Mouse (Mus musculus) forebrain, embryonic 14.5 days (tissue): ENCODE measurements around the gene Rnase10. TPM values are rescaled to one million over a fixed set of nuclear protein-coding genes. Genes with fewer than 3 reads are reported as not detected.
"Not testable (repeated sequence)": the region's sequence is repeated elsewhere in the genome, so short reads cannot be mapped to it uniquely, and the experiment has no call there.

Source experiments
- ATAC-seq: fragments of 200-750 bp; cut with Nextera tagmentation; 2 replicates; pipeline ENCODE4 v1.8.0; 2017; ENCODE audit warnings: mild to moderate bottlenecking, moderate library complexity
- DNase-seq: peaks from one replicate; pipeline ENCODE4 v3.0.0-alpha.2; 2015; ENCODE audit warnings: low spot score
- H3K27ac ChIP-seq: fragments of 300-500 bp; sonication (generic); 2 replicates; pipeline ENCODE4 v1.5.1; 2014; ENCODE audit warnings: low read depth, mild to moderate bottlenecking, control low read depth, low read length, moderate library complexity
- H3K27me3 ChIP-seq: fragments of 300-500 bp; sonication (generic); replicated peaks from 2 replicates; pipeline ENCODE4 v1.6.1; 2014; ENCODE audit warnings: low read length, control low read depth, mixed read lengths; ENCODE audit not compliant: control insufficient read depth, insufficient read depth
- H3K36me3 ChIP-seq: fragments of 300-500 bp; sonication (generic); 2 replicates; pipeline ENCODE4 v1.6.1; 2014; ENCODE audit warnings: low read length, control low read depth; ENCODE audit not compliant: control insufficient read depth, insufficient read depth
- H3K4me1 ChIP-seq: fragments of 300-500 bp; sonication (generic); 2 replicates; pipeline ENCODE4 v1.6.1; 2014; ENCODE audit warnings: antibody characterized with exemption, low read length, control low read depth; ENCODE audit not compliant: control insufficient read depth, insufficient read depth
- H3K4me2 ChIP-seq: fragments of 300-500 bp; sonication (generic); 2 replicates; pipeline ENCODE4 v1.6.1; 2014; ENCODE audit warnings: mild to moderate bottlenecking, control low read depth, low read length
- H3K4me3 ChIP-seq: fragments of 300-500 bp; sonication (generic); 2 replicates; pipeline ENCODE4 v1.5.1; 2014; ENCODE audit warnings: low read depth, low read length, control low read depth
- H3K9ac ChIP-seq: fragments of 300-500 bp; sonication (generic); 2 replicates; pipeline ENCODE4 v1.6.1; 2014; ENCODE audit warnings: mild to moderate bottlenecking, low read length, control low read depth, moderate library complexity
- H3K9me3 ChIP-seq: fragments of 300-500 bp; sonication (generic); replicated peaks from 2 replicates; pipeline ENCODE4 v1.6.1; 2016; ENCODE audit warnings: low read length, control low read depth, mixed read lengths; ENCODE audit not compliant: control insufficient read depth
- WGBS: fragments of 180-500 bp; shearing (Covaris S2); extraction: QIAGEN DNeasy Blood & Tissue Kit; methylation state at CpG from one replicate; pipeline ENCODE4 v1.1.7; 2014; 5-methylcytosine and 5-hydroxymethylcytosine counted together
- polyA plus RNA-seq: library from polyadenylated mRNA; unstranded; fragments of >200 nt; fragmentation: Nextera tagmentation; extraction: Ambion mirVana; gene quantifications from 2 replicates; pipeline ENCODE4 v1.2.1, GENCODE M21; 2014

The Rnase10 gene
- polyA plus RNA-seq, 1 experiment from 2014 or later: not detected

DNA sequence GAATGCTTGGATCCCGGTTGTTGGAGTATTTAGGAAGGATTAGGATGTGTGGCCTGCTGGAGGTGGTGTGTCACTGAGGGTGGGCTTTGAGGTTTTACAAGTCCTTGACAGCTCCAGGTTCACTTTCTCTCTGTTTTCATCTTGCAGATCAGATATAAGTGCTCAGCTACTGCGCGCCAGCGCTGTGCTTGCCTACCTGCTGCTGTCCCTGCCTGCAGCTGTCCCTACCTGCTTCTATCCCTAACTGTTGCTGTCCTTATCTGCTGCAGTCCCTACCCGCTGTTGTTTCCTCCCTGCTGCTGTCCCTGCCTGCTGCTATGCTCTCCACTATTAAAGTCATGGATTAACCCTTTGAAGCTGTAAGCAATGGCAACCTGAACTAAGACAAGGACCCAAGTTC is 32.5 kb upstream of the Rnase10 start:
- 42% methylated on average over 5 of the region's 5 CpGs for WGBS
- no peaks in the 10 kb centered on the region for H3K36me3 ChIP-seq

DNA sequence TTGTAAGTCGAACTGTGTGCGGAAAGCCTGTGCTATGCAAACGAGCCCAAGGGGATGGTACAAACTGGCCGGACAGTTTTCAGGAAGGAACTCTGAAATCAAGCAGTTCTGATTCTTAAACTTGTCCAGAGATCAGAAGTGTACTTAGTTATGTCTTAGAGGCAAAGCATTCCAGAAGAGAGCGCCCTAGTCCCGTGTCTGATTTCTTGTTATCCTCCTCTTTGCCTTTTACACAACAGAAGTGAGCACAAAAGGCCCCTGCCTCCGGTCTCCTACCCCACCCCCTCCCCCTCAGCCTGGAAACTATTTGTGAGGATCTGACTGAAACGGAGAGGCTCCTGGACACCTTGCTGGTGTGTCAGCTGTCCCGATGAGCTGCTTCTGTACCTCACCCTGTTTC is 30.9 kb upstream of the Rnase10 start:
- Histone ChIP-seq H3K9me3 (no peaks in the 10 kb centered on the region), H3K9ac (no peak overlapping the region), H3K27me3 (no peaks in the 10 kb centered on the region), H3K36me3 (no peaks in the 10 kb centered on the region), H3K27ac (no peak overlapping the region), H3K4me1 (no peaks in the 10 kb centered on the region), H3K4me3 (no peak overlapping the region), H3K4me2 (0 out of 2 replicates have a peak overlapping the region, but pooled peaks have one; percentile 5)
- 8% methylated on average over 9 of the region's 9 CpGs for WGBS
- ATAC-seq (no peak), DNase-seq (peak; percentile 20)

More for the DNA sequence above, 32.5 kb upstream of the Rnase10 start:
- no peak overlapping the region for H3K4me2 ChIP-seq
- no peak overlapping the region for H3K27ac ChIP-seq
- no peaks in the 10 kb centered on the region for H3K9me3 ChIP-seq
- no peak for DNase-seq
- H3K27me3 ChIP-seq: no peaks in the 10 kb centered on the region
- ATAC-seq: no peak
- H3K4me3 ChIP-seq: no peak overlapping the region
- H3K9ac ChIP-seq: no peak overlapping the region
- H3K4me1 ChIP-seq: no peaks in the 10 kb centered on the region; the same call in 1 of the 2 replicates

DNA sequence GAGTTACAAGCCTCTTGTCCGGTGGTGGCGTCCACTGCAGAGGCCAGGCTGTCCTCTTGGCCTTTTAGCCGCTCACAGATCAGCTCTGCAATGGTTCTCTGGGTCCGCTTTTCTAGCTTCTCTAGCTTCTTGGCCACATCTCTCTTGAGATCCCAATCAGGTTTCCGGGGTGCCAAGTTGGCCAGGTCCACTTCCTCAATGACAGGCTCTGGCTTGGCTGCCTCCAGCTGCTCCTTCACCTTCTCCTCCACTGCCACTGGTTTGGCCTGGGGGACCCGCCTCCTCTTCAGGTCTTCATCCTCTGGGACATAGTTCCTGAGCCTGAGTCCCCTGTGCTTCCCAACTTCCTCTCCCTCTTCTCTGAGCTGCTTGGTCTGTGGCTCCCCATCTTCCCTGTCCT is 29.1 kb upstream of the Rnase10 start:
- H3K4me3 ChIP-seq, H3K4me2 ChIP-seq, ATAC-seq, H3K36me3 ChIP-seq, H3K27ac ChIP-seq, H3K9ac ChIP-seq, H3K4me1 ChIP-seq, H3K9me3 ChIP-seq, DNase-seq, H3K27me3 ChIP-seq: not testable (repeated sequence)
- WGBS: 95% methylated on average over 6 of the region's 6 CpGs

DNA sequence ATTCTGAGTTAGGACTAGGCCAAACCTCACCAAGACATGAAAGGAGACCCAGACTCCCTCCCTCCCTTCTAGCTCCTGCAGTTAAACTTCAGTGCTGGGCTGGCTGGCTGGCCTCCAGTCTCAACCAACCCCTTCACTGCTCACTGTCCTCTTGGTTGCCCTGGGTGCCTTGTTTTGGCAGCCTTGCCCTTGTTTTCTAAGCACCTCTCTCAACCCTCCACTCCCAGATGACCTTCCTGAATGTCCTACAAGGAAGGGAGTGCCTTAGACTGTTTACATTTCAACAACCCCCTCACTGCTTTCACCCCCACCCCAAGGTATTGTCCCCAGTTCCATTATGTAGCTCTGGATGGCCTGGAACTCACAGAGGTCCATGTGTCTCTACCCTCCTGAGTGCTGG is 27.9 kb upstream of the Rnase10 start:
- ATAC-seq (no peak), DNase-seq (no peak)
- Histone ChIP-seq H3K4me1 (no peaks in the 10 kb centered on the region), H3K9me3 (no peaks in the 10 kb centered on the region), H3K9ac (no peak overlapping the region), H3K4me2 (no peak overlapping the region), H3K27ac (no peak overlapping the region), H3K36me3 (no peaks in the 10 kb centered on the region), H3K27me3 (no peaks in the 10 kb centered on the region), H3K4me3 (no peak overlapping the region)

DNA sequence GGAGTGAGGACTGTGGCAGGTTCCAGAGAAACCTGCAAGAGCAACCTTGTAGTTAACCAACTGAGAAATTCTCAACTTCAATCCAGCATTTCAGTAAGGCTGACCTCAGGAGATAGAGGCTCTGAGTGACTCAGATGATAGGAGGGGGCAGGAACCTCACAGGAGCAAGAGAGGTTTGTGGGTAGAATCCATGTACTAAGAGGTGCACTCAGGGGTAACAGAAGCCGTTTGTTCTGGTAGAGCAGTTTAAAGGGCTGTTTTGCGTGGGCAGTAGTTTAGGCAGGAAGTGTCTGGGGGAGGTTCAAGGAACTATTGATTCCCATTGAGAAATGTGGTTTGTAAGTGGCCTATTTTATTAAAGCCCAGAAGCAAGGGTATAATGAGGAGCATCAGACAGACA is 26.3 kb upstream of the Rnase10 start:
- 57% methylated on average over 2 of the region's 2 CpGs for WGBS
- Histone ChIP-seq H3K4me1 (no peaks in the 10 kb centered on the region), H3K27ac (no peak overlapping the region), H3K9me3 (no peaks in the 10 kb centered on the region), H3K4me2 (no peak overlapping the region), H3K4me3 (no peak overlapping the region), H3K27me3 (no peaks in the 10 kb centered on the region), H3K36me3 (no peaks in the 10 kb centered on the region), H3K9ac (no peak overlapping the region)
- DNase-seq (no peak), ATAC-seq (no peak)

DNA sequence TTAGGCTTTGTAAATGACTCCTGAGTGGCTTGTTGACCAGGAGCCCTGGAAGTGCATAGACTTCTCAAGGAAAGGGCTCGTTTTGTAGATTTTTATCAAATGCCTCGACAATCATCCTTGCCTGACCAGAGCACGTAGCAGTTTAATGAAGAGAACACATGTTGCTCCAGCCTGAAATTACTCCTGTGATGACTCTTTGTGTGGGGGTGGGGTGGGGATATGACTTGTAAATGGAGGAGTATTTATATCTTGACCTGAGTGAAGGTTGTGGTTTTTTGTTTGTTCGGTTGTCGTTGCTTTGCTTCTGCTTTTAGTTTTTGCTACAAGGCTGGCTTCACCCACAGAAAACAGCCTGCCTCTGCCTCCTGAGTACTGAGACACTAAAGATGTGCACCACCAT is 25.7 kb upstream of the Rnase10 start:
- H3K9me3 ChIP-seq: no peaks in the 10 kb centered on the region
- ATAC-seq: no peak
- no peak overlapping the region for H3K27ac ChIP-seq
- H3K9ac ChIP-seq: no peak overlapping the region
- H3K36me3 ChIP-seq: no peaks in the 10 kb centered on the region
- DNase-seq: no peak
- H3K4me2 ChIP-seq: no peak overlapping the region
- no peaks in the 10 kb centered on the region for H3K4me1 ChIP-seq
- 93% methylated on average over 5 of the region's 5 CpGs for WGBS
- no peak overlapping the region for H3K4me3 ChIP-seq
- H3K27me3 ChIP-seq: no peaks in the 10 kb centered on the region

DNA sequence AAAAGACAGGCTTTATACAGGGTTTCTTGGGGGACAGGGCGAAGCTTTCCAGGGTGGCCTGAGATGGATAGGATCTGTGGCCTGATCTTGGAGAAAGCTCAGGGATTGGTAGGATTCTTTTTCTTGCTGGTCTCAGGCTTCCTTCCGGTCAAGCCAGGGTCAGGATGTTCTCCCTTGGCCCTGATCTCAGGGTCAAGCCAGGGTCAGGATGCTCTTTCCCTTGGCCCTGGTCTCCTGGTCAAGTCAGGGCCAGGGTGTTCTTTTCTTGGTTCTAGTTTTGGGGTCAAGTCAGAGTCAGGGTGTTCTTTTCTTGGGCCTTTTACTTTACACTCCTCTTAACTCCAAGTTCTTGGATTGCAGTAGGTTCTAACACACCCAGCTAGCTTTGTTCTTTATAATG is 19.9 kb upstream of the Rnase10 start:
- WGBS: 95% methylated on average over 2 of the region's 2 CpGs
- Histone ChIP-seq H3K9ac (no peak overlapping the region), H3K27me3 (no peaks in the 10 kb centered on the region), H3K9me3 (no peaks in the 10 kb centered on the region), H3K4me2 (no peak overlapping the region), H3K27ac (no peak overlapping the region), H3K4me1 (no peaks in the 10 kb centered on the region), H3K4me3 (no peak overlapping the region), H3K36me3 (no peaks in the 10 kb centered on the region)
- no peak for DNase-seq
- ATAC-seq: no peak

DNA sequence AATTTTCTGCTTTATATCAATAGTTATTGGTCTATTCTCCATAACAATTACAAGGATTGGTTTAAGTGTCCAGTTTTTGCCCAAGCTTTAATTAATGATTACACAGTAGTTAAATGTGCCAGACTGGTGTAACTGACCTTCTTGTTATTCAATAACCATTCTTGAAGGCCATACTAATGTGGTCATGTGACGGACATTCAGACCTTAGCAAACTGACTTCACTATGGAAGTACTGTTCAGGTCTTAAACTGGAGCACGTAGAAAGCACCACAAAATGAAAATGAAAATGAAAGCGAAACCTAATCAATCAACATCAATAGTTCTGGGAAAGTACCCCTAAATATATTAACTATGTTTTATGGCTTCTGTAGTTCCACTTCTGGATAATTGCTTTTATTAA is 16.5 kb upstream of the Rnase10 start:
- H3K4me1 ChIP-seq: no peaks in the 10 kb centered on the region
- no peaks in the 10 kb centered on the region for H3K9me3 ChIP-seq
- H3K4me2 ChIP-seq: no peak overlapping the region
- 89% methylated on average over 3 of the region's 3 CpGs for WGBS
- ATAC-seq: no peak
- no peak overlapping the region for H3K27ac ChIP-seq
- no peaks in the 10 kb centered on the region for H3K27me3 ChIP-seq
- H3K9ac ChIP-seq: no peak overlapping the region
- H3K36me3 ChIP-seq: no peaks in the 10 kb centered on the region
- no peak overlapping the region for H3K4me3 ChIP-seq
- DNase-seq: no peak

DNA sequence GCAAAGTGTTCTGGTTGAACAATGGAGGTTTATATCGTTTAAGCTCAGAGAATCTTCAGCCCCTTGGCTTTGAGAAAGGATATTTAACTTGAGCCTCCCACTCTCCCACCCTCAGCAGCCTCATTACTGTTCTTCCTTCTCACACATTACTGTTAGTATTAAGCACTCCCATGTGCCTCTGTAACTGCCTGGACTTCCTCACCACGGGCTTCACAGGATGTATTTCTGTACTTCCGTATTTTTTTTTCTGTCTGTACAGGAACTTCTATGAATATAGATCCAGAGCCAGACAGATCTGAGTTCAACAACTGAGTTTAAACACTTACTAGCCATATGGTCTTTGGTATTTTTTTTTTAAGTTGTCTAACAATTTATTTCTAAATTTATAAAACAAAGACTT is 10.5 kb upstream of the Rnase10 start:
- Histone ChIP-seq H3K4me1 (no peaks in the 10 kb centered on the region), H3K4me3 (no peak overlapping the region), H3K4me2 (no peak overlapping the region), H3K36me3 (no peaks in the 10 kb centered on the region), H3K27me3 (no peaks in the 10 kb centered on the region), H3K9me3 (no peaks in the 10 kb centered on the region), H3K9ac (no peak overlapping the region), H3K27ac (no peak overlapping the region)
- DNase-seq (no peak), ATAC-seq (no peak)
- WGBS: 88% methylated on average over 3 of the region's 3 CpGs
